Mouse (Mus musculus) heart, embryonic 15.5 days (tissue): ENCODE measurements at regions not wholly inside any gene's neighbourhood (a gene's known extent, or its start where the extent isn't known, plus 50 kb on each side); places are given as distances from the start of the nearest gene placed in this dataset.
"Not testable (repeated sequence)": the region's sequence is repeated elsewhere in the genome, so short reads cannot be mapped to it uniquely, and the experiment has no call there.

ENCODE experiments used
- ATAC-seq: fragments of 200-750 bp; cut with Nextera tagmentation; replicated peaks from 2 replicates; pipeline ENCODE4 v1.8.0; 2017; ENCODE audit warnings: low read depth, moderate TSS enrichment; ENCODE audit not compliant: insufficient number of reproducible peaks, insufficient read depth, low FRiP score
- H3K27ac ChIP-seq: fragments of 300-500 bp; sonication (generic); 2 replicates; pipeline ENCODE4 v1.5.1; 2015; ENCODE audit warnings: mild to moderate bottlenecking, inconsistent platforms
- H3K27me3 ChIP-seq: fragments of 300-500 bp; sonication (generic); 2 replicates; pipeline ENCODE4 v1.6.1; 2015; ENCODE audit warnings: inconsistent platforms
- H3K36me3 ChIP-seq: fragments of 300-500 bp; sonication (generic); 2 replicates; pipeline ENCODE4 v1.6.1; 2015; ENCODE audit warnings: mild to moderate bottlenecking, inconsistent platforms
- H3K4me1 ChIP-seq: fragments of 300-500 bp; sonication (generic); replicated peaks from 2 replicates; pipeline ENCODE4 v1.6.1; 2015; ENCODE audit warnings: inconsistent platforms
- H3K4me2 ChIP-seq: fragments of 300-500 bp; sonication (generic); 2 replicates; pipeline ENCODE4 v1.6.1; 2015; ENCODE audit warnings: inconsistent platforms, mild to moderate bottlenecking, moderate library complexity
- H3K4me3 ChIP-seq: fragments of 300-500 bp; sonication (generic); 2 replicates; pipeline ENCODE4 v1.5.1; 2015; ENCODE audit warnings: mild to moderate bottlenecking, inconsistent platforms
- H3K9ac ChIP-seq: fragments of 300-500 bp; sonication (generic); 2 replicates; pipeline ENCODE4 v1.6.1; 2015; ENCODE audit warnings: mild to moderate bottlenecking, inconsistent platforms
- H3K9me3 ChIP-seq: fragments of 300-500 bp; sonication (generic); replicated peaks from 2 replicates; pipeline ENCODE4 v1.6.1; 2016; ENCODE audit warnings: inconsistent platforms
- WGBS: fragments of 180-500 bp; shearing (Covaris S2); methylation state at CpG from one replicate; pipeline ENCODE4 v1.1.7; 2015; ENCODE audit warnings: mixed read lengths; 5-methylcytosine and 5-hydroxymethylcytosine counted together

DNA sequence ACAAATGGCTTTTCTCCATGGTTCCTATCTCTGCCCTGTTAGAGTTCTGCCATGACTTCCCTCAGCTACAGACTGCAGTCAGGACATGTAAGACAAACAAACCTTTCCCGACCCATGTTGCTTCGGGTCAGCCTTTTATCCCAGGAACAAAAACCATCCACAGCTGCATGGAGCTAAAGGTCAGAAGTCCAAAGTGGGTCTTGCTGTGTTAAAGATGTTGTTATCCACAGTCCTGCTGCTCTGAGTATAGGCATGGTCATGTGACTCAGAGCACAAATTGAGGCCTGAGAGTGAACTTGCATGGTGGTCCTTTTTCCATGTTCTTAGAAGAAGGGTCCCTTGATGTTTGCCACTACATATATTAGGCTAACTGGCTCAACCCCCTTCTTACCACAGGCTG, 296.5 kb upstream of the Cdh4 start:
- H3K4me1 ChIP-seq = no peaks in the 10 kb centered on the region
- no peaks in the 10 kb centered on the region for H3K27me3 ChIP-seq
- H3K4me3 ChIP-seq = no peak overlapping the region
- H3K27ac ChIP-seq = no peak overlapping the region
- H3K9me3 ChIP-seq = no peaks in the 10 kb centered on the region
- 67% methylated on average over 2 of the region's 2 CpGs for WGBS
- no peak overlapping the region for H3K4me2 ChIP-seq
- H3K36me3 ChIP-seq = no peaks in the 10 kb centered on the region
- H3K9ac ChIP-seq = no peak overlapping the region
- no peak for ATAC-seq

DNA sequence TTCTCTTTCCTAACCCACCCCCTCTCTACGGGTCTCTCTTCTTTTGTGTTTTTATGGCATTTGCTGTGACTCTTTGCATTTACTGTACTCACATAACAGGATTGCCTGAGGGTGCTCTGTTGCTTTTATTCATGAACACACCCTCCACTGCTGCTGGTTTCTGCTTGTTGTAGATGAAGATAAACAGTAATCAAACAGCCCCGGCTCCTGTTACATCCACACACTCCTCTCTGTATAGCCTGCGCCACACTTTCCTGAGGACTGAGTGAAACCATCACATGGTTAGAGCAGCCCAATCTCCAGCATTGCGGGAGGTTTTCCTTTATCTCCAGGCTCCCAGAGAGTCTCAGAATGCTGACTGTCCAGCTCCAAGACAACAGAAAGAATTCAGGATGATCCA, 296.0 kb upstream of the Cdh4 start:
- H3K4me2 ChIP-seq = no peak overlapping the region
- no peak overlapping the region for H3K4me3 ChIP-seq
- WGBS = 45% methylated on average over 4 of the region's 4 CpGs
- H3K9ac ChIP-seq = no peak overlapping the region
- no peak overlapping the region for H3K27ac ChIP-seq
- ATAC-seq = 0 out of 2 replicates have a peak, but pooled peaks have one; percentile 24
- no peaks in the 10 kb centered on the region for H3K36me3 ChIP-seq
- H3K27me3 ChIP-seq = no peaks in the 10 kb centered on the region
- no peaks in the 10 kb centered on the region for H3K9me3 ChIP-seq
- H3K4me1 ChIP-seq = no peaks in the 10 kb centered on the region

DNA sequence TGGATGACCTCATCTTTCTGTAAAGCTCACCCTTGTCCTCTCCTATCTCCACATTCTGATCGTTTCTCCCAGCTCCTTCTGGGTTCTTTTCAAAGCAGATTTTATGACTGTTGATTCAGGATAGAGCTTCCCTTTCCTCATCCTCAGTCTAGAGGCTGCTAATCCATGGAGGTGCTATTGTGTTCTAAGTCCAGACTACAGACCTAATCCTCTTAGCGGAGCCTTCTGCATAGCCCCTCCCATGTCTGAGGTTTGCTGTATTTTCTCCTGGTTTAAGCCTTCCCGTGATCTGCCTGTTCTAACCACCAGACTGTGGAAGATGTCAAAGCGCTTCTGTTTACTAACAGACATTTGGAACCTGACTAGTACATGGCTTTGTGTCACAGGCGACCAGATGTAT, 294.0 kb upstream of the Cdh4 start:
- Histone ChIP-seq H3K9ac (no peak overlapping the region), H3K27me3 (no peaks in the 10 kb centered on the region), H3K4me3 (no peak overlapping the region), H3K9me3 (no peaks in the 10 kb centered on the region), H3K4me1 (no peaks in the 10 kb centered on the region), H3K36me3 (no peaks in the 10 kb centered on the region), H3K27ac (no peak overlapping the region), H3K4me2 (no peak overlapping the region)
- ATAC-seq = no peak
- WGBS = 61% methylated on average over 5 of the region's 5 CpGs

DNA sequence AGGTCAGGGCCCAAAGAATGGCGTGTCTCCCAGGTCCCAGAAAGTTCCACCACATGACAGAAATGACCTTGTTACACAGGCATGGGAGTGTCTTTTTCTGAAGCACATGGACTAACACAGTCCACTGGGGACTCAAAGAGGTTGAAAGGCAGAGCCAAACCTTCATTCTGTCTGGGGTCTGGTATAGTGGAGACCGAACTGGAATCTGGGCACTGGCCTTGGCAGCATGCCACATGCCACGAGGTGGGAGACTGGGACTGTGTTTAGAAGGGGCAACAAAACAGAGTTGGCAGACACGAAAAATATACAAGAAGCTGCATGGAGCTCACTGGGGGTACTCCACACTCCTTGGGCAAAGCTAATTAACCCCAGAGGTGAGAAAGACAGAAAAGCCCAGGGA, 293.6 kb upstream of the Cdh4 start:
- WGBS = 59% methylated on average over 4 of the region's 4 CpGs
- no peak for ATAC-seq
- Histone ChIP-seq H3K27me3 (no peaks in the 10 kb centered on the region), H3K4me3 (no peak overlapping the region), H3K27ac (no peak overlapping the region), H3K4me1 (no peaks in the 10 kb centered on the region), H3K9me3 (no peaks in the 10 kb centered on the region), H3K9ac (no peak overlapping the region), H3K36me3 (no peaks in the 10 kb centered on the region), H3K4me2 (no peak overlapping the region)

DNA sequence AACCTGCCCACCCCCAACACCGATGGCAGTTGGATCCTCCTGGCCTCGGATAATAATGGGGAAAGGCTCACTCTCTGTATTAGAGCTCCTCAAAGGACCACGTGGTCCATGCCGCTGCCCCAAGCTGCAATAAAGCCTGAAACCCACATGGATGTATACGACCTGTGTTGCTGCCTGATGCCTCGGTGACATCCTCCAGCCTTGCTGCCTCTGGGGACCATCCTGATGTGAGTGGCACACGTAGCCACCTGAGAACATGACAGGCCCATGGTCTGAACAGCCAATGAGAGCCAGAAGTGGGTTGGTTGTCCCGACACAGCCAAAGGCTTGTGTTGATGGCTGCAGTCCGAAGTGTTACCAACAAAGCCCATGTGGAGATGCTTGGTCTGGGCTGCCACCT, 283.4 kb upstream of the Cdh4 start:
- Histone ChIP-seq H3K4me1 (no peaks in the 10 kb centered on the region), H3K27ac (no peak overlapping the region), H3K9ac (no peak overlapping the region), H3K9me3 (no peaks in the 10 kb centered on the region), H3K4me3 (no peak overlapping the region), H3K36me3 (no peaks in the 10 kb centered on the region), H3K27me3 (no peaks in the 10 kb centered on the region), H3K4me2 (no peak overlapping the region)
- WGBS = 83% methylated on average over 9 of the region's 9 CpGs
- ATAC-seq = no peak

DNA sequence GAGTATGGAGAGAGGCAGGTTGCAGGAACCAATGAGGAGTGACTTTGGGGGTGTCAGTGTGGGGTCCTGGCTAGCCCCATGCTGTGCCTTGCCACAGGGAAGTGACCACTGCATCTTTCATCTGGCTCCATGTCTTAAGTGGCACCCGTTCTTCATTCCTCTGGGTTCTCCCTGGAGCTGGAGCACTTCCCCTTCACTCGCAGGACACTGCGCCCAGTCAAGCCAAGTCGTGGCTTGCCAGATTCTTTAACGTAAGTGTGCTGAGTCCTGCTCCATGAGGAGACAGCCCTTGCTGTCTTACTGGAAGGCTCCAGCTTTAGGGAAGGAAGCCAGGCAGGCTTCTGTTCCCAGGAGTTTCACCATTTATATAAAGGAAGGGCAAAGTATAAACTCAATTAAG, 279.1 kb upstream of the Cdh4 start:
- no peak for ATAC-seq
- Histone ChIP-seq H3K27me3 (no peaks in the 10 kb centered on the region), H3K9me3 (no peaks in the 10 kb centered on the region), H3K27ac (no peak overlapping the region), H3K4me2 (no peak overlapping the region), H3K4me1 (no peaks in the 10 kb centered on the region), H3K36me3 (no peaks in the 10 kb centered on the region), H3K9ac (no peak overlapping the region), H3K4me3 (no peak overlapping the region)
- WGBS = 67% methylated on average over 5 of the region's 5 CpGs

DNA sequence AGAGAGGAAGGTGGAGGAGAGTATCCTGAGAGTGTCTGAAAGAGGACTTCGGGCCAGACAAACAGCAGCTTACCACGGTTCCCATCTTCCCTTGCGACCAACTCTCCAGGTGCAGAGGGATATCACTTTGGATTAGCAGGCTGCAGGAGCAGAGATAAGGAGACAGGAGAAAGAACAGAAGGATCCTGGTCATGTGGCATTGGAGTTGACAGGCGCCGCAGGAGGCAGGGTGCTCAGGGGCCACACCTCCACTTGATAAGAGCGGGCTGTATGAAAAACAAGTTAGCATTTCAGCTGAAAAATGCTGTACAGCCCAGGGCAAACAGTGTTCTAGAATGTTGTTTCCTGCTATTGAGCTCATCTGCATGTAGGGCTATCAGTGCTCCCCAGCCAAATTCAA, 272.1 kb upstream of the Cdh4 start:
- no peaks in the 10 kb centered on the region for H3K9me3 ChIP-seq
- H3K36me3 ChIP-seq = no peaks in the 10 kb centered on the region
- WGBS = 10% methylated on average over 6 of the region's 6 CpGs
- ATAC-seq = no peak
- H3K27me3 ChIP-seq = no peaks in the 10 kb centered on the region
- no peak overlapping the region for H3K4me2 ChIP-seq
- H3K4me3 ChIP-seq = no peak overlapping the region
- no peaks in the 10 kb centered on the region for H3K4me1 ChIP-seq
- H3K27ac ChIP-seq = no peak overlapping the region
- no peak overlapping the region for H3K9ac ChIP-seq

- Histone ChIP-seq H3K4me3 (no peak overlapping the region), H3K9me3 (no peaks in the 10 kb centered on the region), H3K27ac (no peak overlapping the region), H3K9ac (no peak overlapping the region), H3K27me3 (no peaks in the 10 kb centered on the region; the same call in 1 of the 2 replicates), H3K4me2 (no peak overlapping the region), H3K4me1 (no peaks in the 10 kb centered on the region), H3K36me3 (no peaks in the 10 kb centered on the region)
- WGBS = 14% methylated on average over 3 of the region's 3 CpGs
- ATAC-seq = no peak
Observed at GRCm38 (mm10) chr2:179170608-179171007, 271.6 kb upstream of the Cdh4 start.

- Histone ChIP-seq H3K4me3 (0 out of 2 replicates have a peak overlapping the region, but pooled peaks have one; percentile 10), H3K4me2 (peak overlapping the region; percentile 39; the same call in 1 of the 2 replicates), H3K27me3 (peaks cover 15% of the 10 kb centered on the region; the same call in 1 of the 2 replicates)
- ATAC-seq, H3K9me3 ChIP-seq, H3K27ac ChIP-seq, H3K36me3 ChIP-seq, H3K9ac ChIP-seq, H3K4me1 ChIP-seq: not testable (repeated sequence)
- 3% methylated on average over 35 of the region's 35 CpGs for WGBS
Observed at GRCm38 (mm10) chr2:179176835-179177530, 265.2 kb upstream of the Cdh4 start.

- H3K4me2 ChIP-seq = no peak overlapping the region
- H3K27me3 ChIP-seq = peaks cover 10% of the 10 kb centered on the region; the same call in 1 of the 2 replicates
- H3K4me1 ChIP-seq = no peaks in the 10 kb centered on the region
- no peak for ATAC-seq
- no peak overlapping the region for H3K4me3 ChIP-seq
- H3K9me3 ChIP-seq = no peaks in the 10 kb centered on the region
- no peak overlapping the region for H3K27ac ChIP-seq
- 52% methylated on average over 3 of the region's 3 CpGs for WGBS
- no peaks in the 10 kb centered on the region for H3K36me3 ChIP-seq
- H3K9ac ChIP-seq = no peak overlapping the region
Observed at GRCm38 (mm10) chr2:179181366-179181765, 260.9 kb upstream of the Cdh4 start.

DNA sequence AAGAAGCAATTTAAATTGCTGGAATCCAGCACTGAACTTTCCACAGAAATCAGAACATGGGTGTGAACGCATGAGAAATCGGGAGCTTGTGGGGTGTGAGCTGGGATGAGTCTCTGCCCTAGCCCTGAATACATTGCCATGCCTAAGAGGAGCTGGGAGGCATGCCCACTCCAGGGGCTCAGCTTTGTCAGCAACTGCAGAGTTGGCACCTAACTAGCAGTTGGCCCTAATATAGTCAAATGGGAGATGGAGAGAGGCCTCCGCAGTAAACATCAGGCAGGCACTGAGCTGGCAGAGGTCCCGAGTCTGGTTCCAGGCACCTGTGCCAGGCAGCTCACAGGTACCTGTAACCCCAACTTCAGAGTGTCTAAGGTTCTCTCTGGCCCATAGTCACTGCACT, 260.1 kb upstream of the Cdh4 start:
- H3K36me3 ChIP-seq = no peaks in the 10 kb centered on the region
- H3K27ac ChIP-seq = no peak overlapping the region
- peaks cover 5% of the 10 kb centered on the region; the same call in 1 of the 2 replicates for H3K27me3 ChIP-seq
- ATAC-seq = no peak
- H3K4me2 ChIP-seq = no peak overlapping the region
- H3K4me1 ChIP-seq = no peaks in the 10 kb centered on the region
- H3K4me3 ChIP-seq = no peak overlapping the region
- no peaks in the 10 kb centered on the region for H3K9me3 ChIP-seq
- 75% methylated on average over 4 of the region's 4 CpGs for WGBS
- H3K9ac ChIP-seq = no peak overlapping the region

DNA sequence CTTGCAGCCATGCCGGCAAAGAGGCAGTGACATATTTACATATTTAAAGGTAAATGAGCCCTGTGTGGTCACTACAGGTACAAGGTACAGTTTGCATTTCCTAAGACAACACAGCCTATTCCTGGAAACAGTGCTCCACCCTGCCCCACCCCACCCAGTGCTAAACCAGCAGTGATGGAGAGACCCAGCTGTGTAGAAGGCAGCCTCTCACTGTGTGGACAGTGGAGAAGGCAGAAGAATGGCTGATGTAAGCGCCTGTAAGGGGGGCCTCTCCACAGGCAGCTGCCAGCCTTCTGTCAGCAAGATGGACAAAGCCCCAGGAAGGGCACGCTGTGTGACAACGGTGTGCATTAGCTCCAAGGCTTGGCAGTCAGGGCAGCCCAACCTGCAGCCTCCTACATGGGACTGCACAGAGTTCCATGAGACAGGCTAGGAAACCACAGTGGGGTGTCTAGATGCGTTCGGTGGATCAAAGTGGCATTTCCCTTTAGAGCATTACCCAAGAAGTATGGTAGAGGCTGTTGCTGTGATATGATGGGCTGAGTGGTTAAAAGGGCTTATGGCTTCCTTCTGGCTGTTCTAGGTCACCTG, 249.2 kb upstream of the Cdh4 start:
- no peak overlapping the region for H3K27ac ChIP-seq
- no peaks in the 10 kb centered on the region for H3K9me3 ChIP-seq
- H3K9ac ChIP-seq = no peak overlapping the region
- WGBS = 69% methylated on average over 6 of the region's 6 CpGs
- H3K36me3 ChIP-seq = no peaks in the 10 kb centered on the region
- no peak overlapping the region for H3K4me3 ChIP-seq
- H3K4me1 ChIP-seq = no peaks in the 10 kb centered on the region
- ATAC-seq = no peak
- no peaks in the 10 kb centered on the region; the same call in 1 of the 2 replicates for H3K27me3 ChIP-seq
- no peak overlapping the region for H3K4me2 ChIP-seq
